Mouse (Mus musculus): ENCODE measurements around the gene Ykt6. TPM values are rescaled to one million over a fixed set of nuclear protein-coding genes. Genes with fewer than 3 reads are reported as not detected.

Gene Ykt6
- polyA plus RNA-seq, 1 experiment, result 33.7 TPM

DNA sequence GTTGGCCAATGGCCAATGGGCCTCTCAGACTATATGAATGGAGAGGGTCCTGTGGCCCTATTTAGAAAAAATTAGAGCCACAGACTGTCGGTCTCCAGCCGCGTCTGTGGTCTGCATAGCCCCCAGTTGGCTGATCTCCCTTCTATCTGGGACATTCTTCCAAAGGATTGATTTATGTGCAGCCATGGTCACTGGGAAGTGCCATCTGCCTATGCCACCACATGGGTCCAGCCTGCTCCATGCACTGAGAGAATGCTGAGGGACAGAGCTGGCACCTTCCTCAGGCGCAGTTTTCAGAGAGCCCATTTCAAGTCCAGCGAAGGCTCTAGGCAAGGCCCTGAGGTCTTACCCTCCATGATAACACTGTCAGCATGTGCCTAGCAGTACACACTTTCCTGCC lies 38.7 kb downstream of the Ykt6 start:
- no peak overlapping the region for H3K4me3 ChIP-seq (ENCODE audit: control insufficient read depth, low read depth, low read length)
- no peak overlapping the region for H3K27ac ChIP-seq (ENCODE audit: control insufficient read depth, insufficient read depth, low read depth, low read length)
- TF ChIP-seq POLR2A (IDR thresholded peaks at IDR 0.05; ENCODE audit: control insufficient read depth, low read depth, low read length) (no peak), CTCF (IDR thresholded peaks at IDR 0.05; ENCODE audit: control insufficient read depth, insufficient read depth, insufficient replicate concordance, low read depth, low read length) (no peak)
- H3K36me3 ChIP-seq (ENCODE audit: control insufficient read depth, insufficient read depth, low read length), result no peaks in the 10 kb centered on the region
- H3K4me1 ChIP-seq (ENCODE audit: control insufficient read depth, insufficient read depth, low read length), result peaks cover 6% of the 10 kb centered on the region; the same call in 1 of the 2 replicates
- H3K27me3 ChIP-seq (ENCODE audit: control insufficient read depth, insufficient read depth, low read length), result no peaks in the 10 kb centered on the region

DNA sequence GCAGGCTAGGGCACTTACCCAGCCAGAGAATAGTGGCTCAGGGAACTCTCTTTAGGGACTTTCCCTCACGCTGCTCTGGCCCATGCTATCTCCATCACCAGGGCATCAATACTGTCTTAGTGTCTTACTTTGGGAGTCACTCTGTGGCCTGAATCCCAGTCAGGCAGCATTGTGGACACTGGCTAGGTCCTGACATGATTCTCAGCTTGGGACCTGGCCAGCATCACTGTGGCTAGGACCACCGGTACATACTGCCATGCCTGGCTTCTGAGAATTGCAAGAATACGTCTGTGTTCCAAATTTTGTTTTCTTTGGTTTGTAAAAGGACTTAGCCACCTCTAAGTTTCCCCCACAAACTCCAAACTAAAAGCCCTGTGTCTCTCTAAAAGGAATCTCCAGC lies 39.4 kb downstream of the Ykt6 start:
- no peaks in the 10 kb centered on the region for H3K36me3 ChIP-seq (ENCODE audit: control insufficient read depth, insufficient read depth, low read length)
- peaks cover 6% of the 10 kb centered on the region; the same call in 1 of the 2 replicates for H3K4me1 ChIP-seq (ENCODE audit: control insufficient read depth, insufficient read depth, low read length)
- no peak overlapping the region for H3K27ac ChIP-seq (ENCODE audit: control insufficient read depth, insufficient read depth, low read depth, low read length)
- no peaks in the 10 kb centered on the region for H3K27me3 ChIP-seq (ENCODE audit: control insufficient read depth, insufficient read depth, low read length)
- H3K4me3 ChIP-seq (ENCODE audit: control insufficient read depth, low read depth, low read length), result no peak overlapping the region
- TF ChIP-seq CTCF (IDR thresholded peaks at IDR 0.05; ENCODE audit: control insufficient read depth, insufficient read depth, insufficient replicate concordance, low read depth, low read length), result no peak
- no peak for TF ChIP-seq POLR2A (IDR thresholded peaks at IDR 0.05; ENCODE audit: control insufficient read depth, low read depth, low read length)

DNA sequence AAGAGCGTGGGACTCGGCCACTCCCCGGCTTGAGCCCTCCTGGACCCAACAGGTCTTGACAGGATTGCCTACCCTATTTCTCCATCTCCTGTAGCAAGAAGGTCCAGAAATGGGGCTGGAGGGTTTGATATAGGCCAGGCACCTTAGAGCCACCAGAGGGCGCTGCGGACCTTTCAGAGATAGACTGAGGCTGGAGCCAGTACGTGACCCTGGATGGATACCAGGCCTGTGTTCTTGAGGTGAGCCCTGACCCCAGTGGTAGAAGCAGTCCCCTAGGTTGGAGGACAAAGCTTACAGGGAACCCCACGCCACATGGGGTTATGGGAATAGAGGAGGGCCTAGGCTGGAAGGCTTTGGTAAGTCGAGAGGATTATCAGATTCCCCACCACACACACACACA lies 40.5 kb downstream of the Ykt6 start:
- TF ChIP-seq POLR2A (IDR thresholded peaks at IDR 0.05; ENCODE audit: control insufficient read depth, low read depth, low read length), result no peak
- peak; percentile 80; the same call in 1 of the 2 replicates for TF ChIP-seq CTCF (IDR thresholded peaks at IDR 0.05; ENCODE audit: control insufficient read depth, insufficient read depth, insufficient replicate concordance, low read depth, low read length)
- H3K36me3 ChIP-seq (ENCODE audit: control insufficient read depth, insufficient read depth, low read length), result no peaks in the 10 kb centered on the region
- no peak overlapping the region for H3K27ac ChIP-seq (ENCODE audit: control insufficient read depth, insufficient read depth, low read depth, low read length)
- no peaks in the 10 kb centered on the region for H3K27me3 ChIP-seq (ENCODE audit: control insufficient read depth, insufficient read depth, low read length)
- H3K4me1 ChIP-seq (ENCODE audit: control insufficient read depth, insufficient read depth, low read length), result peaks cover 8% of the 10 kb centered on the region; the same call in 1 of the 2 replicates
- H3K4me3 ChIP-seq (ENCODE audit: control insufficient read depth, low read depth, low read length), result no peak overlapping the region

DNA sequence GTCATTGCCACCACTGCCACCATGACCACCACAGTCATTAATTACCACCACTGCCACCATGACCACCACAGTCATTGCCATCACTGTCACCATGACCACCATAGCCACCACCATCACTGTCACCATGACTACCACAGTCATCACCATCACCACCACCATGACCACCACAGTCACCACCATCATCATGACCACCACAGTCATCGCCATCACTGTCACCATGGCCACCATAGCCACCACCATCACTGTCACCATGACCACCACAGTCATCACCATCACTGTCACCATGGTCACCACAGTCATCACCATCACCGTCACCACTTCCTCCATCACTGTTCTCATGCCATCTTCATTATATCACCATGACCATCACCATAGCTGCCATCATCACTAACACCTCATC lies 43.0 kb downstream of the Ykt6 start:
- no peaks in the 10 kb centered on the region for H3K36me3 ChIP-seq (ENCODE audit: control insufficient read depth, insufficient read depth, low read length)
- peaks cover 5% of the 10 kb centered on the region; the same call in 1 of the 2 replicates for H3K4me1 ChIP-seq (ENCODE audit: control insufficient read depth, insufficient read depth, low read length)
- H3K27ac ChIP-seq (ENCODE audit: control insufficient read depth, insufficient read depth, low read depth, low read length), result no peak overlapping the region
- H3K4me3 ChIP-seq (ENCODE audit: control insufficient read depth, low read depth, low read length), result no peak overlapping the region
- TF ChIP-seq CTCF (IDR thresholded peaks at IDR 0.05; ENCODE audit: control insufficient read depth, insufficient read depth, insufficient replicate concordance, low read depth, low read length), result no peak
- no peak for TF ChIP-seq POLR2A (IDR thresholded peaks at IDR 0.05; ENCODE audit: control insufficient read depth, low read depth, low read length)
- H3K27me3 ChIP-seq (ENCODE audit: control insufficient read depth, insufficient read depth, low read length), result no peaks in the 10 kb centered on the region

DNA sequence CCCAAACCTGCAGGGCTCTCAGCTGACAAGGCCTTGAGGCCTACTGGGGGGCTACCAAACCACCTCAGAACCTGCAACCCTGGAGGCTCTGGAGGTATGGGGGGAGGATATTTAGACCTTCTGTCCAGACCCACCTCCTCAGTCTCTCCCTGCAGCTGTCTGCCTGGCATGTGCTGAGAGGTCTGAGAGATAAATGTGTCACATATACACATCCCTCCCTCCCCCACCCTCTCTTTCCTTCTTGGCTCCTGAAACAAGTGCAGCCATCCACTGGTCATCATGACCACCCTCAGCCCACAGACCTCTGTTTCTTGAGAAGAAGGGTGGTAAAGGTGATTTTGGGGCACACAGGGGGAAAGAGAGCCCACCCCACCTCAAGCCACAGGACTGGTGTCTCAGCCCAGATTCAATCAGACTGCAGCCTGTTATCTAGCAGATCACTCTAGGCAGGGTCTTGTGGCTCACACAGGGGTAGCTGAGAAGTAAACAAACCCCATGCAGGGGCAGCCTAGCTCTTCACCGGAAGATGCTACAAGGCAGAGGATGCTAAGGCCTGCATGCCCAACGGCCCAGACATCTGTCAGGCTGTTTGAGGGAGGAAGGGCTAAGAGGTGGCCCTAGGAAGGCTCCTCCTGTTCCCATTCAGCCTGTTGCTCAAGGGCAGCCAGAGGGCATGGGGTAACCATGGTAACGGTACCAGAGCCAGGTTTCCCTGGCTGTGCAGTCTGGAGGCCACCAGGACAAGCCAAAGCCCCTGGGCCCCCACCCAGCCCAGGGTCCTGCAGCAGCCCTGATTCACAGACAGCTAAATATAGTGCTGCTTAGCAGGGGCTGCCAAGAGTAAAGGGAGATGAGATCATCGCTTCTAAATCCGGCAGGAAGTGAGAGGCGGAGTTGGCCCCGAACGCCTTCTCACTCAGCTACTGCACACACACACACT lies 44.6 kb downstream of the Ykt6 start:
- TF ChIP-seq CTCF (IDR thresholded peaks at IDR 0.05; ENCODE audit: control insufficient read depth, insufficient read depth, insufficient replicate concordance, low read depth, low read length) (no peak), POLR2A (IDR thresholded peaks at IDR 0.05; ENCODE audit: control insufficient read depth, low read depth, low read length) (no peak)
- no peak overlapping the region for H3K27ac ChIP-seq (ENCODE audit: control insufficient read depth, insufficient read depth, low read depth, low read length)
- H3K36me3 ChIP-seq (ENCODE audit: control insufficient read depth, insufficient read depth, low read length), result no peaks in the 10 kb centered on the region
- no peak overlapping the region for H3K4me3 ChIP-seq (ENCODE audit: control insufficient read depth, low read depth, low read length)
- H3K27me3 ChIP-seq (ENCODE audit: control insufficient read depth, insufficient read depth, low read length), result no peaks in the 10 kb centered on the region
- H3K4me1 ChIP-seq (ENCODE audit: control insufficient read depth, insufficient read depth, low read length), result peaks cover 3% of the 10 kb centered on the region; the same call in 1 of the 2 replicates

DNA sequence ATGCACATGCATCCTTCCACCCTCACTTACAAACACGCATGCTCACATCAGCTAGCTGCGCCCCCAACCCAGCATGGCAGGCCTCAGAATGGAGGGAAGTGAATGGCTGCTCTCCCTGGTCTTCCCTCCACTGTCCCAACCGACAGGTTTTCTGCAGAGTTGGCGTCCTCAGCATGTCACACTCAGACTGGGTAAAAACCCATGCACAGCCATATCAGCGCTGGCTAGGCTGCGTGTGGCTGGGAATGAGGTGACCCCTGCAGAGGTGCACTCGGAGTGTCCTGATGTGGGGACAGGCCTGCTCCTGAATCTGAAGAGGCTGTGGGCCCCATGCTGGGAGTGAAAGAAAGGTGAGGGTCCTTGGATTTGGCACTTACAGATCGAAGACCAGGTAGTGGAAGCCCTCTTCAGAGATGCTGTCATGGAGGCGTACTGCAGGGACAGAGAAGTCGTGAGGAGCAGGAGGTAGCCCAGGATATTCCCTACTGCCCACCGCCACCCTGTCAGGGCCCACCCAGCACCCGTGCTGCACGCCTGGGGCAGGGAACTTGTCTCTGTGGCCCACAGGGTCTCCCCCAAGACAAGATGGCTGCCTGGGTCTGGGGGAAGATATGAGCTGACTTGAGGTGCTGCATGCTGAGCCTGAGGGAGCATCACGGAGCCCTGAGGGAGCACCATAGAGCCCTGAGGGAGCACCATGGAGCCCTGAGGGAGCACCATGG lies 45.6 kb downstream of the Ykt6 start:
- no peak overlapping the region for H3K4me3 ChIP-seq (ENCODE audit: control insufficient read depth, low read depth, low read length)
- H3K4me1 ChIP-seq (ENCODE audit: control insufficient read depth, insufficient read depth, low read length), result peaks cover 3% of the 10 kb centered on the region; the same call in 1 of the 2 replicates
- no peak overlapping the region for H3K27ac ChIP-seq (ENCODE audit: control insufficient read depth, insufficient read depth, low read depth, low read length)
- TF ChIP-seq POLR2A (IDR thresholded peaks at IDR 0.05; ENCODE audit: control insufficient read depth, low read depth, low read length) (no peak), CTCF (IDR thresholded peaks at IDR 0.05; ENCODE audit: control insufficient read depth, insufficient read depth, insufficient replicate concordance, low read depth, low read length) (no peak)
- H3K36me3 ChIP-seq (ENCODE audit: control insufficient read depth, insufficient read depth, low read length), result no peaks in the 10 kb centered on the region
- H3K27me3 ChIP-seq (ENCODE audit: control insufficient read depth, insufficient read depth, low read length), result no peaks in the 10 kb centered on the region
